Mouse (Mus musculus) heart, embryonic 14.5 days (tissue): ENCODE data around the gene Sgo2a. TPM values are rescaled to one million over a fixed set of nuclear protein-coding genes. Genes with fewer than 3 reads are reported as not detected.
A peak's percentile ranks its signal among the peaks of the same experiment; 100 is the strongest.

Experiments used
- ATAC-seq: fragments of 200-750 bp; cut with Nextera tagmentation; 2 replicates; pipeline ENCODE4 v1.8.0; 2017; ENCODE audit warnings: low read depth, moderate TSS enrichment; ENCODE audit not compliant: insufficient number of reproducible peaks, insufficient read depth, low FRiP score
- H3K27ac ChIP-seq, 2 experiments: fragments of 200-500 bp in 1 of 2; fragments of 300-500 bp in 1 of 2; sonication (generic) in 1 of 2; replicated peaks in 1 of 2; 2 replicates each; pipeline ENCODE4 v1.5.1; 2012 to 2014; ENCODE audit warnings: low read depth in 2 of 2, low read length in 2 of 2, control low read depth in 1 of 2, mild to moderate bottlenecking in 1 of 2, mixed read lengths in 1 of 2; ENCODE audit not compliant: control insufficient read depth in 1 of 2, insufficient read depth in 1 of 2
- H3K27me3 ChIP-seq: fragments of 300-500 bp; sonication (generic); 2 replicates; pipeline ENCODE4 v1.6.1; 2014; ENCODE audit warnings: mild to moderate bottlenecking, low read length, control low read depth; ENCODE audit not compliant: control insufficient read depth, insufficient read depth
- H3K36me3 ChIP-seq: fragments of 300-500 bp; sonication (generic); 2 replicates; pipeline ENCODE4 v1.6.1; 2014; ENCODE audit warnings: mild to moderate bottlenecking, control low read depth, low read length, mixed read lengths; ENCODE audit not compliant: control insufficient read depth, insufficient read depth
- H3K4me1 ChIP-seq, 2 experiments: fragments of 200-500 bp in 1 of 2; fragments of 300-500 bp in 1 of 2; sonication (generic) in 1 of 2; 2 replicates each; pipeline ENCODE4 v1.6.1; 2012 to 2014; ENCODE audit warnings: low read length in 2 of 2, control low read depth in 1 of 2, mixed read lengths in 1 of 2; ENCODE audit not compliant: control insufficient read depth in 2 of 2, insufficient read depth in 2 of 2
- H3K4me2 ChIP-seq: fragments of 300-500 bp; sonication (generic); 2 replicates; pipeline ENCODE4 v1.6.1; 2014; ENCODE audit warnings: mild to moderate bottlenecking, low read length
- H3K4me3 ChIP-seq, 2 experiments: fragments of 200-500 bp in 1 of 2; fragments of 300-500 bp in 1 of 2; sonication (generic) in 1 of 2; 2 replicates each; pipeline ENCODE4 v1.5.1; 2012 to 2014; ENCODE audit warnings: low read length in 2 of 2, mild to moderate bottlenecking in 2 of 2, control low read depth in 1 of 2, low read depth in 1 of 2, moderate library complexity in 1 of 2; ENCODE audit not compliant: control insufficient read depth in 1 of 2, insufficient read depth in 1 of 2
- H3K9ac ChIP-seq: fragments of 300-500 bp; sonication (generic); 2 replicates; pipeline ENCODE4 v1.6.1; 2014; ENCODE audit warnings: mild to moderate bottlenecking, low read length
- H3K9me3 ChIP-seq: fragments of 300-500 bp; sonication (generic); 2 replicates; pipeline ENCODE4 v1.6.1; 2016; ENCODE audit warnings: low read length, control low read depth; ENCODE audit not compliant: control insufficient read depth
- WGBS: fragments of 180-500 bp; shearing (Covaris S2); extraction: QIAGEN DNeasy Blood & Tissue Kit; methylation state at CpG from one replicate; pipeline ENCODE4 v1.1.7; 2014; 5-methylcytosine and 5-hydroxymethylcytosine counted together
- polyA plus RNA-seq: library from polyadenylated mRNA; unstranded; fragments of >200 nt; fragmentation: Nextera tagmentation; extraction: Ambion mirVana; gene quantifications from 2 replicates; pipeline ENCODE4 v1.2.1, GENCODE M21; 2014

Sgo2a gene
- polyA plus RNA-seq, 1 experiment from 2014 or later: 18.8 TPM

DNA sequence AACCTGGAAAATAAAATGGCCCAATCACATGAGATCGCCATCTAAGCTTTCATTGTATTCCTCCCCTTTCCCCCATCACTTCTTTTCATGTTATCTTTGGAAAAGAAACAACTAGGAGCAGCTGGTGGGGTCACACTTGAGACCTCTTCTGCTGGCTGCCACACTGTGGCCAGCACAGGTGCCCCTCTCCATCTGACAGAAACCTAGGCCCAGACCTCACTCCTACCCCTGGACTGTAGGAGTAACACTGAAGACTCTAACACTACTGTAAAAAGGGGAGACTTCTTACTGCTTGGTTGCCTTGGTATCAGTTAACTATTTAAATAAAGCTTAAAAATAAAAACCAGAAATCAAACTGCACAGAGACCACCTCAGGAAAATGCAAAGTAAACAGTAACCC, 40.0 kb upstream of the Sgo2a start:
- 87% methylated on average over 1 of the region's 1 CpGs for WGBS
- no peak overlapping the region for H3K27ac ChIP-seq
- no peak overlapping the region for H3K9ac ChIP-seq
- H3K4me3 ChIP-seq: no peak overlapping the region
- H3K4me1 ChIP-seq: no peaks in the 10 kb centered on the region
- H3K9me3 ChIP-seq: no peaks in the 10 kb centered on the region
- no peak for ATAC-seq
- no peaks in the 10 kb centered on the region for H3K27me3 ChIP-seq
- no peak overlapping the region for H3K4me2 ChIP-seq
- peaks cover 61% of the 10 kb centered on the region for H3K36me3 ChIP-seq

DNA sequence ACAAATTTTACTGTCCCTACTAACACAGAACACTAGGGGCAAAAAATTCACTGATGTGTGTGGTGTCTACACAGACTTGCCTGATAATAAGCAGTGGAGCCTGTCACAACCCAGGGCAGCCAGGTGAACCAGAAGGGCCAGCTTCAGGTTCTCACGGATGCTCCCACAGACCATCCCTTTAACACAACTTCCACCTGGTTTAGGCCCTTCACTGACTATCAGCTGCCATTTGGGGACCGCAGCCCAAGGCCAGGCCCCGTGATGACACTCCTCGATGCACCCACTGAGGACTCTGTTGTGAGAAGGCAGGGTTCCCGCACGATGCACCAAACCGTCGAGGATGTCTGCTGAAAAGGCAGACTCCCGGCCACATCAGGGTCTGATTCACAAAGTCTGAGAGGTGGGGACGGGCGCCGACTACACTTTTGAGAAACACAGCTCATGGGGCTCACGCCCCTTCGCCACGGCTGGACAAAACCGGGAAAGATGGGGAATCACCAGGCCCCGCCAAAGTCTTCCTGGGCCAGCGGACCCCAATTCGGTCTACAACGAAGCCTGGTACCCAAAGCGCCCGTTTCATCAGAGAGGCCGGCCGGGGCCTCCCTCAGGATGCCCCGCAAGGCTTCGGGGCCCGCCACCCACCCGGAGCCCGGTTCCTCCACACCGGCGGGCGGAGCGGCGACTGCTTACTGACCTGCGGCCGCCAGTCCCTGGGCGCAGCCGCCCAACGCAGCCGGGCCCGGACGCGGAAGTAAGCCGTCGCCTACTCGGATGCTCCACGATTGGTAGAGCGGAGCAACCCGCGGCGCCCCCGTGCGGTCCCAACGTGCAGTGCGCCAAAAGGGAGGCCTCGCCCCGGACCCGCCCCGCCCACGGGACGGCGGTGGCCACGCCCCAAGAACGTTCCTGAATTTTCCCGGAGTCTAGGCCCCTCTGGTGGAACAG, 26.2 kb upstream of the Sgo2a start:
- Histone ChIP-seq H3K27ac (peak overlapping the region; percentile 49 to 64; a peak in 3 of 4 replicates), H3K27me3 (no peaks in the 10 kb centered on the region), H3K36me3 (peaks cover 25% of the 10 kb centered on the region), H3K9me3 (no peaks in the 10 kb centered on the region), H3K4me2 (peak overlapping the region; percentile 91), H3K4me1 (peaks cover 0 to 13% of the 10 kb centered on the region in 2 experiments; a peak in 2 of 4 replicates), H3K9ac (peak overlapping the region; percentile 93), H3K4me3 (peak overlapping the region; percentile 73 to 86)
- under 1% methylated on average over 61 of the region's 65 CpGs for WGBS
- peak; percentile 94 for ATAC-seq

GRCm38 (mm10) chr1:57971588-57971987, 24.2 kb upstream of the Sgo2a start:
- no peak overlapping the region for H3K27ac ChIP-seq
- no peak for ATAC-seq
- peaks cover 0 to 13% of the 10 kb centered on the region in 2 experiments; a peak in 2 of 4 replicates for H3K4me1 ChIP-seq
- H3K9ac ChIP-seq: no peak overlapping the region
- no peak overlapping the region for H3K4me2 ChIP-seq
- WGBS: 64% methylated on average over 2 of the region's 2 CpGs
- no peaks in the 10 kb centered on the region for H3K9me3 ChIP-seq
- peaks cover 5% of the 10 kb centered on the region for H3K36me3 ChIP-seq
- H3K4me3 ChIP-seq: no peak overlapping the region
- no peaks in the 10 kb centered on the region for H3K27me3 ChIP-seq

- no peaks in the 10 kb centered on the region for H3K36me3 ChIP-seq
- ATAC-seq: no peak
- no peak overlapping the region for H3K4me2 ChIP-seq
- H3K9ac ChIP-seq: no peak overlapping the region
- WGBS: 82% methylated on average over 3 of the region's 3 CpGs
- no peaks in the 10 kb centered on the region for H3K4me1 ChIP-seq
- no peak overlapping the region for H3K4me3 ChIP-seq
- no peaks in the 10 kb centered on the region for H3K9me3 ChIP-seq
- H3K27ac ChIP-seq: no peak overlapping the region
- no peaks in the 10 kb centered on the region for H3K27me3 ChIP-seq
Measured at GRCm38 (mm10) chr1:57976860-57977259, 18.9 kb upstream of the Sgo2a start.

GRCm38 (mm10) chr1:57989052-57989600, 6.6 kb upstream of the Sgo2a start:
- no peak overlapping the region for H3K4me3 ChIP-seq
- H3K4me2 ChIP-seq: no peak overlapping the region
- H3K27me3 ChIP-seq: no peaks in the 10 kb centered on the region
- peak overlapping the region; percentile 12 to 33; a peak in 3 of 4 replicates for H3K27ac ChIP-seq
- peak; percentile 73; the same call in 1 of the 2 replicates for ATAC-seq
- peaks cover 0 to 3% of the 10 kb centered on the region in 2 experiments; a peak in 1 of 4 replicates for H3K4me1 ChIP-seq
- WGBS: 46% methylated on average over 6 of the region's 6 CpGs
- no peak overlapping the region for H3K9ac ChIP-seq
- no peaks in the 10 kb centered on the region for H3K36me3 ChIP-seq
- H3K9me3 ChIP-seq: no peaks in the 10 kb centered on the region

- Histone ChIP-seq H3K4me1 (peaks cover under 1 to 3% of the 10 kb centered on the region in 2 experiments; a peak in 1 of 4 replicates), H3K27ac (no peak overlapping the region), H3K36me3 (no peaks in the 10 kb centered on the region), H3K4me3 (no peak overlapping the region), H3K9me3 (no peaks in the 10 kb centered on the region), H3K9ac (no peak overlapping the region), H3K4me2 (no peak overlapping the region), H3K27me3 (no peaks in the 10 kb centered on the region)
- WGBS: 73% methylated on average over 2 of the region's 2 CpGs
- ATAC-seq: no peak
Measured at GRCm38 (mm10) chr1:57991277-57991676, 4.5 kb upstream of the Sgo2a start.

GRCm38 (mm10) chr1:57996133-57996615, 403 bp downstream of the Sgo2a start:
- under 1% methylated on average over 29 of the region's 29 CpGs for WGBS

More at GRCm38 (mm10) chr1:57996133-57996615, 403 bp downstream of the Sgo2a start:
- peak overlapping the region; percentile 90 for H3K9ac ChIP-seq
- H3K4me1 ChIP-seq: peaks cover 0 to 18% of the 10 kb centered on the region in 2 experiments; a peak in 2 of 4 replicates
- H3K36me3 ChIP-seq: peaks cover 23% of the 10 kb centered on the region
- peak overlapping the region; percentile 73 for H3K4me2 ChIP-seq
- ATAC-seq: peak; percentile 51; the same call in 1 of the 2 replicates
- no peaks in the 10 kb centered on the region for H3K9me3 ChIP-seq
- H3K27ac ChIP-seq: peak overlapping the region; percentile 63 to 72
- peak overlapping the region; percentile 90 to 97 for H3K4me3 ChIP-seq
- H3K27me3 ChIP-seq: no peaks in the 10 kb centered on the region
